Mouse (Mus musculus) Muller cell, postnatal 12 days (primary cell): ENCODE data around the gene Tmem179b.
A peak's percentile ranks its signal among the peaks of the same experiment; 100 is the strongest.

Experiments
- DNase-seq: peaks from one replicate; pipeline ENCODE4 v3.0.0-alpha.2; 2015; ENCODE audit errors: inconsistent ontology term

Tmem179b gene

GRCm38 (mm10) chr19:8786008-8786781, 11.9 kb upstream of the Tmem179b start, which contains the start of gene Taf6l:
Gene Taf6l (minus strand): TSS chr19:8786417.
- DNase-seq, result peak; percentile 93

- DNase-seq, result peak; percentile 27
Observed at GRCm38 (mm10) chr19:8774951-8775421, 719 bp upstream of the Tmem179b start.

- no peak for DNase-seq
Observed at GRCm38 (mm10) chr19:8773409-8773808, 858 bp downstream of the Tmem179b start.

GRCm38 (mm10) chr19:8772996-8773395, 1.3 kb downstream of the Tmem179b start:
- DNase-seq, result no peak

GRCm38 (mm10) chr19:8770567-8771270, 3.5 kb downstream of the Tmem179b start, which contains the start of gene Tmem223:
Gene Tmem223 (plus strand): TSS chr19:8770996.
- DNase-seq, result peak; percentile 70

- no peak for DNase-seq
Observed at GRCm38 (mm10) chr19:8765562-8765961, 8.7 kb downstream of the Tmem179b start.

- no peak for DNase-seq
Observed at GRCm38 (mm10) chr19:8763276-8763675, 11.0 kb downstream of the Tmem179b start.

- DNase-seq, result no peak
Observed at GRCm38 (mm10) chr19:8760757-8761156, 13.5 kb downstream of the Tmem179b start.

- no peak for DNase-seq
Observed at GRCm38 (mm10) chr19:8758899-8759298, 15.4 kb downstream of the Tmem179b start.

GRCm38 (mm10) chr19:8757471-8757998, 16.7 kb downstream of the Tmem179b start:
- DNase-seq, result peak; percentile 39

GRCm38 (mm10) chr19:8756635-8757387, 17.5 kb downstream of the Tmem179b start, which contains the start of gene Nxf1:
Gene Nxf1 (plus strand): TSS chr19:8757073.
- DNase-seq, result peak; percentile 97

GRCm38 (mm10) chr19:8755652-8756051, 18.6 kb downstream of the Tmem179b start:
- DNase-seq, result no peak

- DNase-seq, result no peak
Observed at GRCm38 (mm10) chr19:8747368-8747767, 26.9 kb downstream of the Tmem179b start.

GRCm38 (mm10) chr19:8745382-8745781, 28.9 kb downstream of the Tmem179b start:
- no peak for DNase-seq

GRCm38 (mm10) chr19:8742176-8742575, 32.1 kb downstream of the Tmem179b start:
- no peak for DNase-seq

GRCm38 (mm10) chr19:8741243-8741869, 32.9 kb downstream of the Tmem179b start, which contains the start of gene Stx5a:
Gene Stx5a (plus strand): TSS chr19:8741413.
- peak; percentile 99 for DNase-seq

GRCm38 (mm10) chr19:8740603-8741002, 33.7 kb downstream of the Tmem179b start, which contains the start of gene 1700092M07Rik:
Gene 1700092M07Rik (plus strand): TSS chr19:8740718.
- no peak for DNase-seq

- no peak for DNase-seq
Observed at GRCm38 (mm10) chr19:8739646-8740045, 34.6 kb downstream of the Tmem179b start.

GRCm38 (mm10) chr19:8738911-8739310, 35.4 kb downstream of the Tmem179b start:
- DNase-seq, result no peak

- DNase-seq, result no peak
Observed at GRCm38 (mm10) chr19:8736160-8736467, 38.2 kb downstream of the Tmem179b start.
